Mouse (Mus musculus): ENCODE data around the gene Gm10226. TPM values are rescaled to one million over a fixed set of nuclear protein-coding genes. Genes with fewer than 3 reads are reported as not detected.
"Not testable (repeated sequence)": the region's sequence is repeated elsewhere in the genome, so short reads cannot be mapped to it uniquely, and the experiment has no call there.

Gm10226 gene
- polyA plus RNA-seq, 1 experiment from 2014 or later: 9.4 TPM

GRCm38 (mm10) chr17:21696073-21696472 is 4.4 kb downstream of the Gm10226 start:
- DNase-seq (ENCODE audit: low spot score) (no peak), ATAC-seq (replicated peaks; ENCODE audit: insufficient number of reproducible peaks, low FRiP score, low TSS enrichment, low read depth) (no peak)
- Histone ChIP-seq H3K27ac (replicated peaks; ENCODE audit: low read depth, low read length) (no peak overlapping the region), H3K9me3 (replicated peaks; ENCODE audit: control insufficient read depth, low read length) (no peaks in the 10 kb centered on the region), H3K27me3 (ENCODE audit: control insufficient read depth, insufficient read depth, low read length) (no peaks in the 10 kb centered on the region), H3K4me3 (ENCODE audit: low read depth, low read length) (no peak overlapping the region), H3K4me2 (ENCODE audit: low read depth, low read length) (no peak overlapping the region), H3K4me1 (ENCODE audit: control insufficient read depth, insufficient read depth, low read length) (no peaks in the 10 kb centered on the region), H3K9ac (replicated peaks; ENCODE audit: low read length) (no peak overlapping the region), H3K36me3 (replicated peaks; ENCODE audit: control insufficient read depth, insufficient read depth, low read depth, low read length) (no peaks in the 10 kb centered on the region)

GRCm38 (mm10) chr17:21702281-21703240 is 10.9 kb downstream of the Gm10226 start:
- ATAC-seq (replicated peaks; ENCODE audit: insufficient number of reproducible peaks, low FRiP score, low TSS enrichment, low read depth) (no peak), DNase-seq (ENCODE audit: low spot score) (no peak)
- no peaks in the 10 kb centered on the region for H3K4me1 ChIP-seq (ENCODE audit: control insufficient read depth, insufficient read depth, low read length)
- H3K4me2 ChIP-seq (ENCODE audit: low read depth, low read length): no peak overlapping the region
- H3K9ac ChIP-seq (replicated peaks; ENCODE audit: low read length): no peak overlapping the region
- no peak overlapping the region for H3K4me3 ChIP-seq (ENCODE audit: low read depth, low read length)
- H3K27ac ChIP-seq (replicated peaks; ENCODE audit: low read depth, low read length): no peak overlapping the region
- no peaks in the 10 kb centered on the region for H3K9me3 ChIP-seq (replicated peaks; ENCODE audit: control insufficient read depth, low read length)
- WGBS: 44% methylated on average over 5 of the region's 5 CpGs
- no peaks in the 10 kb centered on the region for H3K36me3 ChIP-seq (replicated peaks; ENCODE audit: control insufficient read depth, insufficient read depth, low read depth, low read length)
- H3K27me3 ChIP-seq (ENCODE audit: control insufficient read depth, insufficient read depth, low read length): no peaks in the 10 kb centered on the region

GRCm38 (mm10) chr17:21703414-21703813 is 11.8 kb downstream of the Gm10226 start:
- Histone ChIP-seq H3K27ac (replicated peaks; ENCODE audit: low read depth, low read length) (no peak overlapping the region), H3K27me3 (ENCODE audit: control insufficient read depth, insufficient read depth, low read length) (no peaks in the 10 kb centered on the region), H3K9ac (replicated peaks; ENCODE audit: low read length) (no peak overlapping the region), H3K9me3 (replicated peaks; ENCODE audit: control insufficient read depth, low read length) (no peaks in the 10 kb centered on the region), H3K4me2 (ENCODE audit: low read depth, low read length) (no peak overlapping the region), H3K4me1 (ENCODE audit: control insufficient read depth, insufficient read depth, low read length) (no peaks in the 10 kb centered on the region), H3K36me3 (replicated peaks; ENCODE audit: control insufficient read depth, insufficient read depth, low read depth, low read length) (no peaks in the 10 kb centered on the region), H3K4me3 (ENCODE audit: low read depth, low read length) (no peak overlapping the region)
- no peak for DNase-seq (ENCODE audit: low spot score)
- WGBS: 91% methylated on average over 1 of the region's 1 CpGs
- ATAC-seq (replicated peaks; ENCODE audit: insufficient number of reproducible peaks, low FRiP score, low TSS enrichment, low read depth): no peak

GRCm38 (mm10) chr17:21707343-21707996 is 15.8 kb downstream of the Gm10226 start, which contains the start of gene Zfp760:
Gene Zfp760 (plus strand): TSS chr17:21707741.
- Histone ChIP-seq H3K27ac (replicated peaks; ENCODE audit: low read depth, low read length) (peak within 1 kb of the TSS; percentile 90), H3K36me3 (replicated peaks; ENCODE audit: control insufficient read depth, insufficient read depth, low read depth, low read length) (no peaks in the 10 kb centered on the region; the same call in 1 of the 2 replicates), H3K4me3 (ENCODE audit: low read depth, low read length) (peak within 1 kb of the TSS; percentile 59), H3K27me3 (ENCODE audit: control insufficient read depth, insufficient read depth, low read length) (no peaks in the 10 kb centered on the region), H3K9ac (replicated peaks; ENCODE audit: low read length) (peak within 1 kb of the TSS; percentile 84), H3K9me3 (replicated peaks; ENCODE audit: control insufficient read depth, low read length) (no peaks in the 10 kb centered on the region), H3K4me2 (ENCODE audit: low read depth, low read length) (peak within 1 kb of the TSS; percentile 51), H3K4me1 (ENCODE audit: control insufficient read depth, insufficient read depth, low read length) (no peaks in the 10 kb centered on the region; the same call in 1 of the 2 replicates)
- ATAC-seq (replicated peaks; ENCODE audit: insufficient number of reproducible peaks, low FRiP score, low TSS enrichment, low read depth) (peak; percentile 98), DNase-seq (ENCODE audit: low spot score) (peak; percentile 95)
- WGBS: 5% methylated on average over 26 of the region's 26 CpGs

GRCm38 (mm10) chr17:21708401-21708800 is 16.7 kb downstream of the Gm10226 start:
- peak overlapping the region; percentile 51 for H3K4me2 ChIP-seq (ENCODE audit: low read depth, low read length)
- no peaks in the 10 kb centered on the region; the same call in 1 of the 2 replicates for H3K36me3 ChIP-seq (replicated peaks; ENCODE audit: control insufficient read depth, insufficient read depth, low read depth, low read length)
- H3K9me3 ChIP-seq (replicated peaks; ENCODE audit: control insufficient read depth, low read length): no peaks in the 10 kb centered on the region
- H3K4me3 ChIP-seq (ENCODE audit: low read depth, low read length): peak overlapping the region; percentile 59
- ATAC-seq (replicated peaks; ENCODE audit: insufficient number of reproducible peaks, low FRiP score, low TSS enrichment, low read depth): no peak
- H3K27ac ChIP-seq (replicated peaks; ENCODE audit: low read depth, low read length): 0 out of 2 replicates have a peak overlapping the region, but pooled peaks have one; percentile 90
- WGBS: 42% methylated on average over 2 of the region's 2 CpGs
- H3K4me1 ChIP-seq (ENCODE audit: control insufficient read depth, insufficient read depth, low read length): no peaks in the 10 kb centered on the region; the same call in 1 of the 2 replicates
- no peak for DNase-seq (ENCODE audit: low spot score)
- H3K27me3 ChIP-seq (ENCODE audit: control insufficient read depth, insufficient read depth, low read length): no peaks in the 10 kb centered on the region
- peak overlapping the region; percentile 57 for H3K9ac ChIP-seq (replicated peaks; ENCODE audit: low read length)

GRCm38 (mm10) chr17:21730495-21730894 is 38.8 kb downstream of the Gm10226 start, which contains the start of gene Zfp229:
Gene Zfp229 (plus strand): TSS chr17:21730795.
- not testable (repeated sequence) for H3K4me3 ChIP-seq (ENCODE audit: low read depth, low read length); H3K27ac ChIP-seq (replicated peaks; ENCODE audit: low read depth, low read length); H3K36me3 ChIP-seq (replicated peaks; ENCODE audit: control insufficient read depth, insufficient read depth, low read depth, low read length); H3K27me3 ChIP-seq (ENCODE audit: control insufficient read depth, insufficient read depth, low read length); ATAC-seq (replicated peaks; ENCODE audit: insufficient number of reproducible peaks, low FRiP score, low TSS enrichment, low read depth); H3K9me3 ChIP-seq (replicated peaks; ENCODE audit: control insufficient read depth, low read length); H3K4me1 ChIP-seq (ENCODE audit: control insufficient read depth, insufficient read depth, low read length); H3K4me2 ChIP-seq (ENCODE audit: low read depth, low read length); DNase-seq (ENCODE audit: low spot score); H3K9ac ChIP-seq (replicated peaks; ENCODE audit: low read length)
- 96% methylated on average over 8 of the region's 22 CpGs for WGBS

GRCm38 (mm10) chr17:21733049-21733448 is 41.4 kb downstream of the Gm10226 start:
- peak overlapping the region; percentile 34; the same call in 1 of the 2 replicates for H3K9ac ChIP-seq (replicated peaks; ENCODE audit: low read length)
- no peak for DNase-seq (ENCODE audit: low spot score)
- H3K27me3 ChIP-seq (ENCODE audit: control insufficient read depth, insufficient read depth, low read length): no peaks in the 10 kb centered on the region
- 84% methylated on average over 4 of the region's 4 CpGs for WGBS
- H3K4me3 ChIP-seq (ENCODE audit: low read depth, low read length): peak overlapping the region; percentile 57
- H3K27ac ChIP-seq (replicated peaks; ENCODE audit: low read depth, low read length): no peak overlapping the region
- peak overlapping the region; percentile 42 for H3K4me2 ChIP-seq (ENCODE audit: low read depth, low read length)
- no peaks in the 10 kb centered on the region; the same call in 1 of the 2 replicates for H3K36me3 ChIP-seq (replicated peaks; ENCODE audit: control insufficient read depth, insufficient read depth, low read depth, low read length)
- no peak for ATAC-seq (replicated peaks; ENCODE audit: insufficient number of reproducible peaks, low FRiP score, low TSS enrichment, low read depth)
- H3K4me1 ChIP-seq (ENCODE audit: control insufficient read depth, insufficient read depth, low read length): peaks cover 2% of the 10 kb centered on the region; the same call in 1 of the 2 replicates
- no peaks in the 10 kb centered on the region for H3K9me3 ChIP-seq (replicated peaks; ENCODE audit: control insufficient read depth, low read length)

Data from embryonic facial prominence, embryonic 11.5 days (tissue).